ENCODE assay signal across 24 mouse cellular contexts in the genomic region with DNA sequence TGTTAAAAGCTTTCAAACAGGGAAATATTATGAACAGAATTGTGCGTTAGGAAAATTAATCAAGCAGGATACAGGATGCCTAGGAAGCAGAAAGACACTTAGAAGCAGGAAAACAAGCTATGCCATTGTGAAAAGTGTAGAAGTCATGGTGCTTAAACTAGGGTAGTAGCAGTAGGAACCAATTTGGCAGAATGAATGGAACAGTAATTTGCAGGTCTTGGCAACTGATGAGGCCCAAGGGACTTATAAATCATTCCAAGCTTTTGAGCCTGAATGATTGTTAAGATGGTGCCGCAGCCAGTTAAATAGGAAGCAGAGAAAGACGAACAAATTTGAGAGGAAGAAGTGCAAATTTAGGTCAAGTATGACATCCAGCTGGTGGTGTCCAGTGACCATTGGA.
A peak's percentile ranks its signal among the peaks of the same experiment; 100 is the strongest.
DNase-seq lines count a peak whose midpoint lies in the region; ATAC-seq lines count a peak whose summit lies in the region.
"Had no signal": no experiment of that assay in that cellular context is flagged by ENCODE, and none has a peak within 500 bp of the region (broad histone marks: within the 10 kb centered on the region; RNA-seq: fewer than 3 reads in every experiment).

No protein-coding gene starts in this region.

- no peak overlapping the region for H3K4me3 ChIP-seq in hindbrain, embryonic 14.5 days (replicated peaks; ENCODE audit: low read length)
- H3K4me3 ChIP-seq in hindbrain, embryonic 11.5 days (ENCODE audit: low read depth, low read length) = no peak overlapping the region
- no peak overlapping the region for H3K4me3 ChIP-seq in neural tube, embryonic 11.5 days (ENCODE audit: low read depth, low read length)
- no peak overlapping the region for H3K4me3 ChIP-seq in neural tube, embryonic 15.5 days (replicated peaks)
- no peak overlapping the region for H3K4me3 ChIP-seq in neural tube, embryonic 14.5 days (ENCODE audit: low read depth, low read length)
- H3K4me3 ChIP-seq: hindbrain, embryonic 10.5 days; kidney, embryonic 15.5 days; limb, embryonic 15.5 days had no signal

- H3K36me3 ChIP-seq in hindbrain, embryonic 14.5 days (replicated peaks; ENCODE audit: control insufficient read depth, insufficient read depth) = no peaks in the 10 kb centered on the region
- no peaks in the 10 kb centered on the region for H3K36me3 ChIP-seq in hindbrain, embryonic 11.5 days (ENCODE audit: control insufficient read depth, insufficient read depth, low read length)
- no peaks in the 10 kb centered on the region for H3K36me3 ChIP-seq in neural tube, embryonic 11.5 days (ENCODE audit: control insufficient read depth, insufficient read depth, low read length)
- no peaks in the 10 kb centered on the region for H3K36me3 ChIP-seq in neural tube, embryonic 15.5 days
- no peaks in the 10 kb centered on the region for H3K36me3 ChIP-seq in neural tube, embryonic 14.5 days (ENCODE audit: control insufficient read depth, insufficient read depth, low read length)
- H3K36me3 ChIP-seq: hindbrain, embryonic 10.5 days; kidney, embryonic 15.5 days; limb, embryonic 15.5 days had no signal

- H3K4me2 ChIP-seq in hindbrain, embryonic 14.5 days (replicated peaks) = no peak overlapping the region
- no peak overlapping the region for H3K4me2 ChIP-seq in hindbrain, embryonic 11.5 days (replicated peaks; ENCODE audit: low read depth, low read length)
- no peak overlapping the region for H3K4me2 ChIP-seq in neural tube, embryonic 11.5 days (ENCODE audit: low read depth)
- H3K4me2 ChIP-seq in neural tube, embryonic 15.5 days = no peak overlapping the region
- H3K4me2 ChIP-seq in neural tube, embryonic 14.5 days (ENCODE audit: low read depth, low read length) = no peak overlapping the region
- H3K4me2 ChIP-seq: heart, embryonic 11.5 days; kidney, embryonic 15.5 days; limb, embryonic 15.5 days; lung, embryonic 14.5 days had no signal

- H3K27me3 ChIP-seq in hindbrain, embryonic 14.5 days (ENCODE audit: control insufficient read depth, insufficient read depth, low read length) = no peaks in the 10 kb centered on the region
- no peaks in the 10 kb centered on the region for H3K27me3 ChIP-seq in hindbrain, embryonic 11.5 days (ENCODE audit: control insufficient read depth, insufficient read depth, low read length)
- H3K27me3 ChIP-seq in neural tube, embryonic 11.5 days (ENCODE audit: control insufficient read depth, insufficient read depth, low read length) = no peaks in the 10 kb centered on the region
- H3K27me3 ChIP-seq in neural tube, embryonic 15.5 days (replicated peaks) = no peaks in the 10 kb centered on the region
- no peaks in the 10 kb centered on the region for H3K27me3 ChIP-seq in neural tube, embryonic 14.5 days (ENCODE audit: control insufficient read depth, insufficient read depth, low read length)
- H3K27me3 ChIP-seq: kidney, embryonic 15.5 days; limb, embryonic 15.5 days had no signal

- no peak overlapping the region for H3K9ac ChIP-seq in hindbrain, embryonic 14.5 days
- no peak overlapping the region for H3K9ac ChIP-seq in hindbrain, embryonic 11.5 days (ENCODE audit: low read depth, low read length)
- no peak overlapping the region for H3K9ac ChIP-seq in neural tube, embryonic 11.5 days (ENCODE audit: low read length)
- H3K9ac ChIP-seq in neural tube, embryonic 15.5 days (replicated peaks) = no peak overlapping the region
- no peak overlapping the region for H3K9ac ChIP-seq in neural tube, embryonic 14.5 days (replicated peaks; ENCODE audit: low read depth, low read length)
- H3K9ac ChIP-seq: kidney, embryonic 15.5 days; limb, embryonic 15.5 days; liver, embryonic 14.5 days; lung, embryonic 14.5 days had no signal

- peak; percentile 3 for DNase-seq in adrenal gland, postnatal 10 days
- no peak for DNase-seq in adrenal gland, postnatal 36 days
- peak; percentile 40 for DNase-seq in hindbrain, embryonic 14.5 days (ENCODE audit: low spot score)
- no peak for DNase-seq in hindbrain, embryonic 11.5 days (ENCODE audit: low spot score)
- peak; percentile 15 for DNase-seq in neural tube, embryonic 11.5 days (ENCODE audit: low spot score)
- DNase-seq in frontal cortex, postnatal 36 days (ENCODE audit: low spot score in 2 of 2) = no peak
- DNase-seq: adrenal gland, postnatal 14 days; cerebellum, postnatal 25 days; gastrocnemius, postnatal 10 days; heart, adult 11 months; kidney, postnatal 4 days; layer of hippocampus, adult 9-11 months; lung, embryonic 14.5 days; retina, postnatal 1 day; right cerebral cortex, postnatal 25 days; spleen, adult 18-20 months had no signal

- H3K4me1 ChIP-seq in hindbrain, embryonic 14.5 days (replicated peaks; ENCODE audit: control insufficient read depth, insufficient read depth, low read length) = no peaks in the 10 kb centered on the region
- no peaks in the 10 kb centered on the region for H3K4me1 ChIP-seq in hindbrain, embryonic 11.5 days (replicated peaks; ENCODE audit: control insufficient read depth, insufficient read depth, low read length)
- no peaks in the 10 kb centered on the region for H3K4me1 ChIP-seq in neural tube, embryonic 11.5 days (ENCODE audit: control insufficient read depth, insufficient read depth, low read length)
- no peaks in the 10 kb centered on the region for H3K4me1 ChIP-seq in neural tube, embryonic 15.5 days
- no peaks in the 10 kb centered on the region for H3K4me1 ChIP-seq in neural tube, embryonic 14.5 days (ENCODE audit: control insufficient read depth, insufficient read depth, low read length)
- H3K4me1 ChIP-seq: hindbrain, embryonic 10.5 days; kidney, embryonic 15.5 days; limb, embryonic 15.5 days had no signal

- no peaks in the 10 kb centered on the region for H3K9me3 ChIP-seq in hindbrain, embryonic 14.5 days (ENCODE audit: control insufficient read depth, low read length)
- no peaks in the 10 kb centered on the region for H3K9me3 ChIP-seq in hindbrain, embryonic 11.5 days (ENCODE audit: control insufficient read depth, low read length)
- H3K9me3 ChIP-seq in neural tube, embryonic 11.5 days (ENCODE audit: control insufficient read depth, low read length) = no peaks in the 10 kb centered on the region
- H3K9me3 ChIP-seq in neural tube, embryonic 15.5 days (replicated peaks) = no peaks in the 10 kb centered on the region
- H3K9me3 ChIP-seq in neural tube, embryonic 14.5 days (ENCODE audit: control insufficient read depth, low read length) = no peaks in the 10 kb centered on the region
- H3K9me3 ChIP-seq: hindbrain, embryonic 10.5 days; kidney, embryonic 15.5 days; limb, embryonic 15.5 days had no signal

- no peak for ATAC-seq in hindbrain, embryonic 14.5 days (ENCODE audit: low FRiP score)
- ATAC-seq in hindbrain, embryonic 11.5 days (ENCODE audit: low FRiP score) = no peak
- ATAC-seq in neural tube, embryonic 11.5 days (ENCODE audit: insufficient read depth, low FRiP score, low TSS enrichment) = no peak; the same call in 1 of the 2 replicates
- ATAC-seq in neural tube, embryonic 15.5 days (ENCODE audit: low FRiP score) = no peak
- ATAC-seq in neural tube, embryonic 14.5 days (ENCODE audit: low read depth) = peak; percentile 63; the same call in 1 of the 2 replicates
- ATAC-seq: midbrain, embryonic 16.5 days had no signal

- no peak overlapping the region for H3K27ac ChIP-seq in hindbrain, embryonic 14.5 days
- H3K27ac ChIP-seq in hindbrain, embryonic 11.5 days (ENCODE audit: low read depth, low read length) = no peak overlapping the region
- no peak overlapping the region for H3K27ac ChIP-seq in neural tube, embryonic 11.5 days (ENCODE audit: low read depth, low read length)
- no peak overlapping the region for H3K27ac ChIP-seq in neural tube, embryonic 15.5 days (replicated peaks)
- no peak overlapping the region for H3K27ac ChIP-seq in neural tube, embryonic 14.5 days (ENCODE audit: low read depth, low read length)
- H3K27ac ChIP-seq: hindbrain, embryonic 10.5 days; kidney, embryonic 15.5 days; limb, embryonic 15.5 days; liver, embryonic 14.5 days had no signal

- 47% methylated on average over 3 of the region's 3 CpGs for WGBS in hindbrain, embryonic 14.5 days
- WGBS in hindbrain, embryonic 11.5 days = 68% methylated on average over 3 of the region's 3 CpGs
- WGBS in neural tube, embryonic 11.5 days = 39% methylated on average over 3 of the region's 3 CpGs
- 23% methylated on average over 3 of the region's 3 CpGs for WGBS in neural tube, embryonic 15.5 days
- WGBS in neural tube, embryonic 14.5 days = 22% methylated on average over 3 of the region's 3 CpGs

Comparison
In these comparisons a context has a peak if more than half of its experiments do, and no peak if none do; other contexts are left out.
1. DNase-seq: peak in adrenal gland, postnatal 10 days (single experiment), hindbrain, embryonic 14.5 days (single experiment) and neural tube, embryonic 11.5 days (single experiment); none in adrenal gland, postnatal 36 days (0 of 2), hindbrain, embryonic 11.5 days (single experiment) and frontal cortex, postnatal 36 days (0 of 2).